In the genomic region with DNA sequence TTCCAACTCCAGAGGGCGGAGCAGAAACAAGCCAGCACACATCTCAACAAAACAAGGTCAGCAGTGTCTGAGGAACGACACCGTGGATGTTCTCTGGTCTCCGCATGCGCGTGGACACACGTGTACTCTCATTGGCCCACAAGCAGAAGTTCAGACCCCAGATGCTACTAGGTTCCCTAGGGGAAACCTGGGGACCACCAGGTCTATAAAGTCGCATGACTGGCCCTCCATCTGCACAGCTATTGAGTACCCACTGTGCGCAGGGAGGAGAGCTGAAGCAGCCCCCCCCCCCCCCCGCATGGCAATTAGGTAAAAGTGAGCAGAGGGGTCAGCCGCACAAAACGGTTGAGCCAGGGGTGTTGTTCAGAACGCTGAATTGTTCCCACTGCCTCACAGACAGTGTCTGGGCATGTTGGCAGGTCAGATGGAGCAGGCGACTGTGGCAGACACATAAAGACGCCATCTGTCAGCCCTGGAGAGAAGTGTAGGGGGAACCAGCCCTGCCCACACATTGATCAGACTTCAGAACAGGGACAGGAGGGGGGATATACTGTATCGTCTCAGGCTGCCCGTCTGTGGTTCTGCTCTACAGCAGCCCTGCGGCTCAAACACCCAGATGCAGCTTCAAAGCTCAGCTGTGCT, we compare ENCODE assay signal across 9 mouse cellular contexts. TPM values are rescaled to one million over a fixed set of nuclear protein-coding genes. Genes with fewer than 3 reads are reported as not detected.
DNase-seq lines count a peak whose midpoint lies in the region; ATAC-seq and TF ChIP-seq lines count a peak whose summit lies in the region.
"Had no signal": no experiment of that assay in that cellular context is flagged by ENCODE, and none has a peak within 500 bp of the region (broad histone marks: within the 10 kb centered on the region; RNA-seq: fewer than 3 reads in every experiment).

No protein-coding gene starts in this region.

- WGBS in hindbrain, embryonic 12.5 days = 33% methylated on average over 18 of the region's 18 CpGs
- 22% methylated on average over 18 of the region's 18 CpGs for WGBS in neural tube, embryonic 14.5 days
- 59% methylated on average over 18 of the region's 18 CpGs for WGBS in lung, postnatal 0 days

- peak; percentile 62 to 67 for DNase-seq in layer of hippocampus, adult 2 months (ENCODE audit: low spot score in 2 of 2)
- DNase-seq in layer of hippocampus, adult 9-10 months (ENCODE audit: low spot score) = no peak
- DNase-seq in brain, adult 2 months (ENCODE audit: low read depth, low spot score) = peak; percentile 70
- no peak for DNase-seq in lung, postnatal 0 days (ENCODE audit: low spot score)
- no peak for DNase-seq in kidney, postnatal 36 days
- no peak for DNase-seq in spleen, postnatal 36 days (ENCODE audit: low spot score in 2 of 2)

- no peaks in the 10 kb centered on the region for H3K36me3 ChIP-seq in hindbrain, embryonic 12.5 days
- H3K36me3 ChIP-seq in neural tube, embryonic 14.5 days (ENCODE audit: control insufficient read depth, insufficient read depth, low read length) = no peaks in the 10 kb centered on the region
- H3K36me3 ChIP-seq in lung, postnatal 0 days (ENCODE audit: insufficient read depth, low read length) = no peaks in the 10 kb centered on the region
- H3K36me3 ChIP-seq: lung, embryonic 15.5 days had no signal

- TF ChIP-seq CTCF in layer of hippocampus, adult 2 months (conservative IDR thresholded peaks at IDR 0.05) = no peak
- no peak for TF ChIP-seq CTCF in lung, postnatal 0 days (IDR thresholded peaks at IDR 0.05)

- H3K27me3 ChIP-seq in hindbrain, embryonic 12.5 days = no peaks in the 10 kb centered on the region
- H3K27me3 ChIP-seq in neural tube, embryonic 14.5 days (ENCODE audit: control insufficient read depth, insufficient read depth, low read length) = no peaks in the 10 kb centered on the region
- no peaks in the 10 kb centered on the region for H3K27me3 ChIP-seq in lung, postnatal 0 days (replicated peaks; ENCODE audit: insufficient read depth, low read length)
- H3K27me3 ChIP-seq: lung, embryonic 15.5 days had no signal

- H3K9me3 ChIP-seq in hindbrain, embryonic 12.5 days (replicated peaks) = no peaks in the 10 kb centered on the region
- H3K9me3 ChIP-seq in neural tube, embryonic 14.5 days (ENCODE audit: control insufficient read depth, low read length) = no peaks in the 10 kb centered on the region
- H3K9me3 ChIP-seq in lung, postnatal 0 days (ENCODE audit: low read length) = no peaks in the 10 kb centered on the region
- H3K9me3 ChIP-seq: lung, embryonic 15.5 days had no signal

- H3K27ac ChIP-seq in layer of hippocampus, adult 2 months = peak overlapping the region; percentile 69
- peak overlapping the region; percentile 73 for H3K27ac ChIP-seq in hindbrain, embryonic 12.5 days
- H3K27ac ChIP-seq in neural tube, embryonic 14.5 days (ENCODE audit: low read depth, low read length) = no peak overlapping the region
- H3K27ac ChIP-seq in lung, postnatal 0 days (ENCODE audit: low read length) = no peak overlapping the region
- H3K27ac ChIP-seq: lung, embryonic 15.5 days had no signal

- no peak overlapping the region for H3K4me3 ChIP-seq in layer of hippocampus, adult 2 months
- no peak overlapping the region for H3K4me3 ChIP-seq in hindbrain, embryonic 12.5 days
- no peak overlapping the region for H3K4me3 ChIP-seq in neural tube, embryonic 14.5 days (ENCODE audit: low read depth, low read length)
- H3K4me3 ChIP-seq in lung, postnatal 0 days (ENCODE audit: low read depth, low read length) = no peak overlapping the region
- H3K4me3 ChIP-seq: lung, embryonic 15.5 days had no signal

- ATAC-seq in hindbrain, embryonic 12.5 days (ENCODE audit: low FRiP score) = peak; percentile 72
- peak; percentile 64 for ATAC-seq in neural tube, embryonic 14.5 days (ENCODE audit: low read depth)
- ATAC-seq in lung, postnatal 0 days = no peak

- H3K4me2 ChIP-seq in hindbrain, embryonic 12.5 days (replicated peaks) = peak overlapping the region; percentile 17
- no peak overlapping the region for H3K4me2 ChIP-seq in neural tube, embryonic 14.5 days (ENCODE audit: low read depth, low read length)
- H3K4me2 ChIP-seq in lung, postnatal 0 days (replicated peaks; ENCODE audit: low read depth, low read length) = no peak overlapping the region
- H3K4me2 ChIP-seq: lung, embryonic 15.5 days had no signal

- peaks cover 32% of the 10 kb centered on the region for H3K4me1 ChIP-seq in hindbrain, embryonic 12.5 days
- H3K4me1 ChIP-seq in neural tube, embryonic 14.5 days (ENCODE audit: control insufficient read depth, insufficient read depth, low read length) = no peaks in the 10 kb centered on the region
- H3K4me1 ChIP-seq in lung, postnatal 0 days (ENCODE audit: insufficient read depth, low read depth, low read length) = no peaks in the 10 kb centered on the region

- no peak overlapping the region for H3K9ac ChIP-seq in hindbrain, embryonic 12.5 days
- H3K9ac ChIP-seq in neural tube, embryonic 14.5 days (replicated peaks; ENCODE audit: low read depth, low read length) = no peak overlapping the region
- H3K9ac ChIP-seq in lung, postnatal 0 days (replicated peaks; ENCODE audit: low read depth) = no peak overlapping the region
- H3K9ac ChIP-seq: lung, embryonic 15.5 days had no signal

- TF ChIP-seq EP300 in lung, postnatal 0 days (IDR thresholded peaks at IDR 0.05) = no peak

RNA-seq across cellular contexts. Expression of a gene that starts 7.7 kb away (rescaled TPM):
- total RNA-seq in layer of hippocampus, adult 2 months (2021) = 10 to 100 TPM; 15.2 to 15.5 TPM
- polyA plus RNA-seq in hindbrain, embryonic 12.5 days (2016; fragmentation: Nextera tagmentation; extraction: Ambion mirVana) = 11.9 and 12.2 TPM in 2 replicates
- polyA plus RNA-seq in neural tube, embryonic 14.5 days (2014; fragmentation: Nextera tagmentation; extraction: Ambion mirVana) = 8.1 and 8.9 TPM in 2 replicates
- 7.9 and 9.7 TPM in 2 replicates for polyA plus RNA-seq in lung, postnatal 0 days (2015; fragmentation: Nextera tagmentation; extraction: Ambion mirVana)

RNA-seq across cellular contexts. Expression of a gene that starts 54.5 kb away (rescaled TPM):
- total RNA-seq in layer of hippocampus, adult 2 months (2021) = 100 to 1,000 TPM; 138 to 139 TPM
- polyA plus RNA-seq in hindbrain, embryonic 12.5 days (2016; fragmentation: Nextera tagmentation; extraction: Ambion mirVana) = 115 and 142 TPM in 2 replicates
- 228 and 232 TPM in 2 replicates for polyA plus RNA-seq in neural tube, embryonic 14.5 days (2014; fragmentation: Nextera tagmentation; extraction: Ambion mirVana)
- 54.3 and 54.6 TPM in 2 replicates for polyA plus RNA-seq in lung, postnatal 0 days (2015; fragmentation: Nextera tagmentation; extraction: Ambion mirVana)

Comparison
In these comparisons a context has a peak if more than half of its experiments do, and no peak if none do; other contexts are left out.
1. DNase-seq: peak in layer of hippocampus, adult 2 months (2 of 2) and brain, adult 2 months (single experiment); none in layer of hippocampus, adult 9-10 months (single experiment), lung, postnatal 0 days (single experiment), kidney, postnatal 36 days (0 of 2) and spleen, postnatal 36 days (0 of 2).
2. H3K27ac ChIP-seq: peak in layer of hippocampus, adult 2 months (single experiment) and hindbrain, embryonic 12.5 days (single experiment); none in neural tube, embryonic 14.5 days (single experiment) and lung, postnatal 0 days (single experiment).